Mouse (Mus musculus): Measurements from ENCODE around the gene Vwa3a.

DNA sequence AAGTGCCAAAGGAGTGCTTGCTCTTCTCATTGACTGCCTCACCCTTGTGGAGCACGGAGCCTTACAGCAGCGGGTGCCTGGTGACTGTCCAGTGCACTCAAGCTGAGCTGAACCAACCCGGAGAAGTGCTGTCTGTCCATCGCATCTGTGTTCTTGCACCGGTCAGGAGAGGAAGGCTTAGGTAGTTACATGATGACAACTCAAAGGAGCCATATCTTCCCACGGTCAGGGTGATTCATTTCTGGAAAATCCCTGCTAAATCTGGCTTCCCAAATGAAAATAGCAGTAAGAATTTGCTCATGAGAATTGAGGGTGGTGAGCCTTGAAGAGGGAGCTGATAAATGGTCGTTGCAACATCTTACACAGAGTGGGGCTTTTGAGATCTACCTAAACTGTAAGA lies 12.8 kb downstream of the Vwa3a start:
- TF ChIP-seq CTCF (IDR thresholded peaks at IDR 0.05; ENCODE audit: borderline replicate concordance, insufficient read depth, low read depth, low read length) = no peak
- TF ChIP-seq POLR2A (IDR thresholded peaks at IDR 0.05; ENCODE audit: borderline replicate concordance, insufficient read depth, low read length) = no peak

Data from cerebellum, adult 2 months (tissue).